Mouse (Mus musculus): Measurements from ENCODE around the gene Gm43064.
"Not testable (repeated sequence)": the region's sequence is repeated elsewhere in the genome, so short reads cannot be mapped to it uniquely, and the experiment has no call there.

The Gm43064 gene

DNA sequence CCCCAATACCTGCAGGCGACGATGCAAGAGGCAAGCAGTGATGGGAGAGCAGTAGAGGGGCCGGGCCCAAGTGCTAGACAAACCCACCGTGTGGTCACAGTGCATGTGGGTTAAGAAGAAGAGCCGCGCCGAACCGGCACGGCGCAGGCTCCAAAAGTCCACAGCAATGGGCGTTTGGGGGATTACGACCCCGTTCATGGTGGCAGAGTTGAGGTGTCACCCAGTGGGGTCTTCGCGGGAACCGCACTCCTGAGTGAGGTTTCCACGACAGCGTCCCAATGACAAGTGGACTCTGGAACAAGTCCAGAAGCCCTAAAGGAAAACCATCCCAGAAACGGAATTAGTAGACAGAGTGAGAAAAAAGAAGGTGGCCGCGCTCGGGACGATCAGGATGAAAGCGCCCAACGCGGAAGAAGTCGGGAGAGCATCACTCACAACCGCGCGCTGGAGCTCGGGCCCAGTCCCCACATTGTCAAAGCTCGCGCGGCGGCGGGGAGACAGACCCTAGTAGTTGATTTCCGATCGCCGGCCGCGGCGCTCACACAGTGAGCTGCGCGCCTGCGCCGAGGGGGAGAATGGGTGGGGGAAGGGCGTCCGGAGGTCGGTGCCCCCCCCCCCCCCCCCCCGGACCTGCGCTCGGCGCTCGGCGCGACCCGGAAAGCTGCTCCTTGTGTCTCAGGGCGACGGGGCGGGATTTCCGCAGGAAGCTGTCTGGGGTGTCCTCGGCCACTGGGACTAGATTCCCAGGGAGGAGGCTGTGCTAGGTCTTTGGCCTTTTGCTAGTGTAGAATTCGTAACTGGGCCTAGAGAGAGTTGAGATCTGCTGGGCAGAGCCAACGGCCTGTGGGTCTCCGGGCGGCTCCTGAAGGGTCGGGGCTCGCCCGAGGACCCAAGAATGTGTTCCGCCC lies at the start of gene Gm43064, which contains the start of the genes Dclre1b and Ap4b1:
Gene Gm43064, plus strand, starts transcription at position 683 of the 908 bp plus-strand sequence.
Gene Dclre1b, minus strand, starts transcription at position 554 of the 908 bp plus-strand sequence.
Gene Ap4b1, plus strand, starts transcription at position 630 of the 908 bp plus-strand sequence.
- peak; percentile 84 to 93 for DNase-seq (ENCODE audit: low spot score in 2 of 2)

DNA sequence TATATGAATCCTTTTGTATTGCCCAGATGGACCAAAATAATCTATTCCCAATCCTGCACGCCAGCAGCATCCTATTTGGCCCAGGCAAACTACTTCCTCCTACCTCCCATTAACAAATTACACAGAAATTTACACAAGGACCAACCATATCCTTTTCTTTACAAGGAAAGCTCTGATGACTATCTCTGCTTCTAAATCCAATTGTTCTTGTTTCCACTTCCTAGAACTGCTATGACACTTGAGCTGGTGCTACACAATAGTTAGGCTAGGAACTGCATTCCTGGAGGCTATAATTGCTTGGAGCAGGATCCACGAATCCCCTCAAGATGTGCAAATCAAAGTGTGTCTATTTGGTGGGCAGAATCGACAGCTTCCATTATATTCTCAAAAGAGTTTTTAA lies 42.6 kb upstream of the Gm43064 start:
- DNase-seq (ENCODE audit: low spot score in 2 of 2), result no peak

DNA sequence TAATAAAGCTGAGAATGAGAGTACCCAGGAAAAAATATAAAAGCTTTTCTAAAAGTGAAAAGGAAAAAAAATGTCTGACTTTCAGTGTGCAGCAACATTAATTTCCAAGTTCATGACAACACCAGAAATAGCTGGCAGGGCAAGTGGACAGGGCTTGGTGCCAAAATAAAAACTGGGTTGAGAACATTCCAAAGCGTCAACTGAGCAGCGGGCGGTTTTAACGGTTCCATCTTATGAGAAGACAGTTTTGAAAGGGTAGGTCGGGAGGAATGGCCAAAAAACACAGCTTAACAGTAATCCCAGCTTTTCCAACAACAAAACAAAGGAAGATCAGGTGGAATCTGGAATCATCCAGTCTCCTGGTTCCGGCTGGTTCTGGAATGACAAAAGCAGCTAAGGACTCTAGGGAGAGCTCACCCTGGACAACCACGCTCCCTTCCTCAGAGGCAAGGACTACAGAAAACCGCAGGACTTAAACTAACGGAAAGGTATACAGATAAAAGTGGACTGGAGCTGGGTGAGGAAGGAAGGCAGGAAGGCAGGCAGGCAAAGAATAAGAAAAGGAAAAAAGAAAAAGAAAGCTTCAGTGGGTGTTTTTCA lies 37.7 kb upstream of the Gm43064 start:
- no peak for DNase-seq (ENCODE audit: low spot score in 2 of 2)

DNA sequence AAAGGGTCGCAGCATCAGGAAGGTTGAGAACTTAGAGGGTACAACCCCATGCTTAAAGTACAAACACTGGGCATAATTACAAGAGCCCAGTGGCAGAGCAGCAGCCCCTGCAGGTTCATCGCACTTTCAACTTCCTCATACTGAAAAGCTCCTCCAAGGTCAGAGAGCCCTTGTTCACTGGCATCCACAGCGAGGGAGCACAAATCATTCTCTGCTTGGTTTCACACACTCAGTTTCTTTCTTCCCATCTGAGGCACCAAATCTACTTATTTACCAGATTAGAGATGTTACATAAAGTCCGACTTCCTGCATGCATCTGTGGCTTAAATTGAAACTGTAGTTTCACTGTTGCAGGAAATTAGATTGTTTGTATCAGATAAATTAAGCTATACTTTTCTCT lies 36.5 kb upstream of the Gm43064 start:
- no peak for DNase-seq (ENCODE audit: low spot score in 2 of 2)

DNA sequence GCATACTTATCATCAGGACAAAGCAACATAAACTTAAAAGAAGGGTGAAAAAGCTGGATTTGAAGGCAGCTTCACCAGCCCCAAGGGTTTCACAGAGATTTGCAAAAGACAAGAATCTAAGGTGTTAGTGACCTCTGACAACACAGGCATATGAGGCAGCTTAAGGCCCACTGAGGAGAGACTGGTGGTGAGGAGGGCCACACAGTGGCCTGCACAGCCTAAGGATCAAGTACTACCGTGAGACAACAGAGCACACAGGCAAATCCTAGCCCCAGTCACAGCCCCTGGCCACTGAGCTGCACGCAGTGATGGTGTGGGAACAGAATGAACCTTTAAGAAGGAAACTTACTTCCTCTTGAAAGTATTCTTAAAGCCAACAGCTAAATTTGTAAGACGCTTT lies 35.9 kb upstream of the Gm43064 start:
- no peak for DNase-seq (ENCODE audit: low spot score in 2 of 2)

DNA sequence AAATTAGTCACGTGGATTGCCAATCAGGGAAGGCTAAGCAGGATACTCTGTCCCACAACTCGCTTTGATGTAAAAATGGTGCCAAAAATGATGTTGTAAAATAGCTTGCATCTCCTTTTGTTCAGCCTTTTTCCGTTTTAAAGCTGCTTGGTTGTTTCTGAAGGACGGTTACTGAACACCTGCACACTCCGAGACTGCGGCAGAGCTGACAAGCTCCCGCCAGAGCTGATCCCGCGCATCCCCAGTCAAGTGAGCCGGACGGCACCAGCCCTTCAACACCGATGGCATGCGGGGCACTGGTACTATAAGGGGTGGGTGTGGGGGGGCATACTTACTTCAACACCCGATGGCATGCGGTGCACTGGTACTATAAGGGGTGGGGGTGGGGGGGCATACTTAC lies 35.4 kb upstream of the Gm43064 start:
- DNase-seq (ENCODE audit: low spot score in 2 of 2), result no peak

DNA sequence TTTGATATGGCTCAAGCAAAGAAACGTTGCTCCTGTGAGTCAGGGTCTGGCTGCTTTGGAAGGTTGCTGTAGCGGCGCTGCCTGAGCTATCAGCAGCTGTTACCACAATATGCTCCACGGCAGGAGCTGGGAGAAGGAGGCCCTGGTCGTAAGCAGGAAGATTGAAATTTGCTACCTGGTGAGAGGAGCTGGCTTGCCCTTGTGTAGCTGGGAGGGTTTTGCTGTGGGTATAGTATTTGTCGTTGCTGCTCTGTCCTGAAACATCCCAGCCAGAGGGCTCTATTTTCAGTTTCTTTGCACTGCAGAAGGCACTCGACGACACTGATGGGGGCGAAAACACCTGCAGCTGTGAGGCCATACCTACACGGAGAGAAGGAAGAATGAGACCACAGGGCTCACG lies 31.4 kb upstream of the Gm43064 start:
- no peak for DNase-seq (ENCODE audit: low spot score in 2 of 2)

DNA sequence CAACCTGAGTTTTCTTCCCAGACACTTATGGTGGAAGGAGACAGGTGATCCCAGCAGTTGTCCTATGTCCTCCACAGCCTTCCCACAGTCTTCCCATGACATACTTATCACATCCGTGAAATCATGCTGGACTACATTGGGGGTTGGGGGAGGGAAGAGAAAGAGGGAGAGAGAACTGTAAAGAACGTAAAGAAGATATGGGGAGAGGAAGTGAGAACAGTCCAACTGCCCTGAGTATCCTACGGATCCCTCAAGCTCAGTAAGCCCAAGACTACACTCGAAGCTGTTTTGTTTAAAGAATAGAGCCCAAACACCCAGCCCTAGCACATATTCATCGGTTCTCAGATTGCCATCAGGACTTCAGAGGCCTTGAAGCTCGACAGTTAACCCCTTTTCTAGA lies 30.7 kb upstream of the Gm43064 start:
- no peak for DNase-seq (ENCODE audit: low spot score in 2 of 2)

DNA sequence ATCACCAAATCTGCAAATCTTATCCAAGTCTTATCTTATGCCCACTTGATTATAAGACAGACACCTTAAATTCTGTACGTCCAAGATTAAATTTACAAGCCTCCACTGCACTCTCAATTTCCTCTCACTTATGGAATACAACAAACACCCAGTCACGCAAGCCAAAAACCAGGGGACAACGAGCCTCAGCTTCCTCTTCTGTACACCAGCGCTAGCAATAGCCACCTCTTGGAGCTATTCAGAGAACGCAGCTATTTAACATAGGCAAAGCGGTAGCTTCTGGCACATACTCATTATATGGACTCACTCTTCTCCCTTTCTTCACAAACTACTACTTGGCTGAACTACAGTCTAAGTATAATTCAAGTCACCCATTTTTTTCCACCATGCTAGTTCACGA lies 30.2 kb upstream of the Gm43064 start:
- DNase-seq (ENCODE audit: low spot score in 2 of 2), result no peak

DNA sequence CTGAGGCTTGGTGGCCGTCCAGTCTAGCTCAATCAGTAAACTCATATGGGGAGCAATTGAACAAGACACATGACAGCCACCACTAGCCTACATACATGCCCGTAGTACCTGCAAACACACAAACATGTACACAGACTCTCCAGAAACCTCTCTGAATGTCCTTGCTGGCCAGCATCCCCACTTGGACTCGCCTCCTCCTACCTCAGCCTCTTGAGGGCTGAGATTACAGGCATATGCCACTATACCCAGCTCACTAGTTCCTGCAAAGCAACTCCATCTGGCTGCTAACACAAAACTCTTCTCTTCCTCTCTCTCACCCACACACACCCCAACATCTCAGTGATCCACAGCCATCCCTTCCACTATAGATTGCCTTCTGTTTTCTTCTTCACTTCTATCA lies 29.1 kb upstream of the Gm43064 start:
- no peak for DNase-seq (ENCODE audit: low spot score in 2 of 2)

DNA sequence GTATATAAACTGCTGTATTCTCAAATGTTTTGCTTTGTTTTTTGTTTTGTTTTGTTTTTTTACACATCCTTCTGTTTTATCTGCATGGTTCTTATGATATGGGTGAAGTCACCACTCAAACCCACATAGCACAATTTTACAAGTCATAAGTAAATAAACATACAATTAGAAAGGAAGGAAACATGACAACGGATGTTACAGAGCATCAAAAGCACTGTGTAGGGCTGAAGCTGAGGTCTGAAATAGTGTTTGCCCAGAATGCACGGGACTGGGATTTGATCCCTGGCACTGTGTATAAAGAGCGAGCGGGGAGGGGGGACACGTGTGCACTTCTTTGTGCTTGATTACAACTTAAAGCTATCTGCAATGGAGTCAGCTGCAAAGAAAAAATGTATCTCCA lies 28.6 kb upstream of the Gm43064 start:
- DNase-seq (ENCODE audit: low spot score in 2 of 2), result no peak

DNA sequence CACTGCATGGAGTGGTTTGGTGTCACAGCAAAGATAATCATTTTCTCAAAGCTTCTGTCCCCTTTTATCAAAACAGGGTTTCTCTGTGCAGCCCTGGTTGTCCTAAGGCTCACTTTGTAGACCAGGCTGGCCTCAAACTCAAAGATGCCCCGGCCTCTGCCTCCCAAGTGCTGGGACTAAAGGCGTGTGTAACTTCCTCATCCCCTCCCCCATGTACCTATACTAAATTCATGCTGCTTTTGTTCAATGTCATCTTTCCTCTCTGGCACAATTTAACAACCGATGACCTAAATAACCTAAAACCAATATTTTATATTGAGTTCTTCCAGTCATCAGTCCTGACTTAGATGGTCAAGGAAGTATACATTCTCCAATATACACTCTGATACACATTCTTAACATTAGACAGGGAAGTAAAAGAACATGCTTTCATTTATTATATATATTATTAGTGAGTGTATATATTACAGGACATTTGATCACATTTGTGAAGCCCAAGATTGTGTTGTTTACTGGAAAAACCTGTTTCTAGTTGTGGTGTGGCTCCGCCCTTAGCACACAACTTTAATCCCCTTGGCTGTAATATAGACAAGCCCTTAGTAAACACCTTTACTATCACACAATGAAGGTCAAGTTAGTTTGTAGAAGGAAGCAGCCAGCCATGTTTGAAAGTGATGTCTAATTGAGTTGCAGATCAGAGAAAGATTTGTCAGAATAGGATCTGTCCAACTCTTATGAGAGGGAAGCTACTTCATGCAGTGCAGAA lies 26.3 kb upstream of the Gm43064 start:
- DNase-seq (ENCODE audit: low spot score in 2 of 2), result no peak

DNA sequence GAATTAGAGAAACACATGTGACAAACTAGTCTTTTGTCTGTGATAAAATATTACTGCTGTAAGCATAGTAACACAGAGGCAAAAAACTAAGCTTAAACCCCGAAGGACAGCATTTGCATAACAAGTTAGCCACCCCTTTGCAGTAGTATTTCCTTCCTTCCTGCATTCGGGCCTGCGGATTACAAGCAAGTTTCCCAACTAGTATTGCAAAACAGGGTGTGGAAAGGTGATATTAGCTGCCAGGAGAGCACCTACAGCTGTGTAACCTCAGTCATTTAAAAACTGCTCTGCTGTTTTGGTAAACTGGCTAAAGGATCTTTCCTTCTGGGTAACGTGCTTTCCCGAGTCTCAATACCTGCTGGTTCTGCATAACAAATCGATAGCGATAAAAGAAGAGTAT lies 22.1 kb upstream of the Gm43064 start:
- no peak for DNase-seq (ENCODE audit: low spot score in 2 of 2)

DNA sequence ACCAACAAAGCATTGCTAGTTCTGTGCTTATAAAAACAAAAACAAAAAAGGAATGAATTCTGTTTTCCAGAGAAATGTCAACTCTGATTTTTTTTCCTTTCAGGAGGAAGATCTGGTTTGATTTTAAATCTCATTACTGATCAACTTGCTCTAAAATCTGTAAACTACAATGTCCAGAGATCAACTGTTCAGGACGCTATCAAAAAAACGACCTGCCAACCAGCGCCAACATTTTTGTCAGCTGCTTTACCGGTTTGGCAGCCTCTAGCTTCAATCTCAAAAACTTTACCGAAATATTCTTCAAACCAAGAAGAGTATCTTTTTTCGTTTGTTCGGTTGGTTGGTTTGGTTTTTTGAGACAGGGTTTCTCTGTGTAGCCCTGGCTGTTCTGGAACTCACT lies 20.3 kb upstream of the Gm43064 start:
- DNase-seq (ENCODE audit: low spot score in 2 of 2), result no peak

DNA sequence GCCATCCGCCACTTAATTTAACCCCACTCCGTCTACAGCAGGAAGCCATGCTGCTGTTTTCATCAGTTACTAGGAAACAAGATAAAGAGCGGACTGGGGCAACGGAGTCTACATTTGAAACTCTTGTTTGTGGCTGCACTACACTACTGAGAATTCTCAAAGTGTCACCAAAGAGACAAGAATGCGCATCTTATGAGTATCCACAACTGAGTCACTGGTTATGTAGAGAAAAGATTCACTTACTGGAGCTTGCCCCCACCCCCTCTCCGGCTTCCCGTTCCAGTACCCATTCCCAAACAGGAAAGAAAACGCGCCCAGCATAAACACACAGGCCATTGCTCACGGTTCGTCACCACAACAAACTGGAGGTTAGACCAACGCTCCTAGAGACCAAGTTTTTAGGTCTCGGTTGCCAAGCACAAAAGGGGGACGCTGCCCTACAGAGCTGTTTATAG lies 19.5 kb upstream of the Gm43064 start:
- DNase-seq (ENCODE audit: low spot score in 2 of 2), result peak; percentile 51 to 71

DNA sequence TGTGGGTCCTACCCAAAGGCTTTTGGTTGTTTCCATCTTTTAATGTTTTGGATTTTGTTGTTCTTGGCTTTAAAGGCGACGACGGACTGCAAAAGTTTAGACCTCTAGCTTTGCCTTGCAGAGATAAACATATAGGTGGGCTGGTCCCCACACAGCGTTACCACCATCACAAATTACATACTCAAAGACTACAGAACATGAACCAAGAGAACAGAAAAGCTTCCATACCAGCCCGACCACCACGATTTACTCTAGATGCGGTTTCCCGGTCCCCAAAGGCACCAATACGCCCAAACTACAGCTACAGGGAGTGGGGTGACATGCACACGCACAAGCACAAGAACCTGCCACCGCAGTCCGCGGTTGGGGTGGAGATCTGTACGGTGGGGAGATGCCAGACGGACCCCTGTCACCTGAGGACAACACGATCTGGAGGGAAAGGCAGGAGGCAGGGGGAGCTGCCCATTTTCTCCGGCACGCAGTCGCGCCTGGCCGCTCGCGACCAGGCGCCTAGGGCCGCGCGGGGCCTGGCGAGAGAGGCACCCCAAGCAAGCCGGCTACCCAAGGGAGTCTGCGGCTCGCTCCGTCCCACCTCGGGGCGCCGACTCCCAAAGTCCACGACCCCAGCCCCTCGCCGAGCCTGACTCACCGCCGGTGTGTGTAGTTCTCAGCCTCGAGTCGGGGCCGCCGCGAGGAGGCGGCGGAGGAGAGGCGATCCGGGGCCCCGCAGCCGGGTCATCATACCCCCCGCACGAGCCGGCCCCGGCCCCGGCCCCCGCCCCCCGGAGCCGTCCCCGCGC lies 18.8 kb upstream of the Gm43064 start:
- DNase-seq (ENCODE audit: low spot score in 2 of 2), result peak; percentile 65 to 76

DNA sequence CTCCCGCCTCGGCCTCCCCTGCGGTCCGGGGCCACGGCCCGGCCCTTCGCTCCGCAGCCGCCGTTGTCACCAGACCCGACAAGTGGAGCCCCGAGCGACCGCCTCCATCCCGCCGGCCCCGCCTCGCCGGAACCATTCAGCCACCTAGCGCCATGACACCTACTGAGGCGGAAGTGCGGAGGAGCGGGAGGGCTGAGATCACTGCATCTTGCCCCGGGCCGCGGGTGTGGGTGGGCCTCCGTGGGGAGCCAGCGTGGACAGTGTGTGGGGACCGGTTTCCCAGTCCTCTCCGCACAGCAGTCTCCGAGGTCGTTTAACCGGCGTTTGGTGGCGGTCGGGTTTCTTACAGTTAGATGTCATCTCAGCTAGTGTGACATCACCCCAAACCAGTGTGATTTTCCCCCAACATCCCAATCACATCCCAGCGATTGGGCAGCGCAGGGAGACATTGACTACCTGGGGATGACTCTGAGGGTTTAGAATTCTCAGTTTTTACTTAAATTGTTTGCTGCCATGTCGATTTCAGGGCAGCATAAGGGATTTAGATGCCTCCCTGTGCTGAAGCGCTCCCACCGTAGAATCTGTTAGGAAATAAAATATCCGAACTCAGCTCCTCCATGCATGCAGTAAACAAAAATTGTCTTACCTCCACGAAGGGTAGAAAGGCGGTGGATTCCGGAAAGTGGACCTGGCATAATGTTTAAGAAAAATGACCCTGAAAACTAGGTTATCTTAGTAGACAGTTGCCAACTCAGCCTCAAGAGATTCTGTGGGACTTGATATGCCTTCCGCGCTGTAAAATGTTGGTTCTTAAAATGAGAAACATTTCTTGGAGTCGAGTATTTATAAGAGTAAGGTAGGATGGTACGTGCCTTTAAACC lies 17.9 kb upstream of the Gm43064 start, which contains the start of gene Hipk1:
Gene Hipk1, minus strand, starts transcription at position 334 of the 881 bp plus-strand sequence.
- peak; percentile 91 to 95 for DNase-seq (ENCODE audit: low spot score in 2 of 2)

DNA sequence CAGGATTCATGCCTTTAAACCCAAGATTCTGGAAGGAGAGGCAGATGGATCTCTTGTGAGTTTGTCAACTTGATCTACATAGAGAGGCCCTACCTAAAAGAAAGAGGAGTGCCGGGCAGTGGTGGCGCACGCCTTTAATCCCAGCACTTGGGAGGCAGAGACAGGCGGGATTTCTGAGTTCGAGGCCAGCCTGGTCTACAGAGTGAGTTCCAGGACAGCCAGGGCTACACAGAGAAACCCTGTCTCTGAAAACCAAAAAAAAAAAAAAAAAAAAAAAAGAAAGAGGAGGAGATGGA lies 17.3 kb upstream of the Gm43064 start:
- not testable (repeated sequence) for DNase-seq (ENCODE audit: low spot score in 2 of 2)

DNA sequence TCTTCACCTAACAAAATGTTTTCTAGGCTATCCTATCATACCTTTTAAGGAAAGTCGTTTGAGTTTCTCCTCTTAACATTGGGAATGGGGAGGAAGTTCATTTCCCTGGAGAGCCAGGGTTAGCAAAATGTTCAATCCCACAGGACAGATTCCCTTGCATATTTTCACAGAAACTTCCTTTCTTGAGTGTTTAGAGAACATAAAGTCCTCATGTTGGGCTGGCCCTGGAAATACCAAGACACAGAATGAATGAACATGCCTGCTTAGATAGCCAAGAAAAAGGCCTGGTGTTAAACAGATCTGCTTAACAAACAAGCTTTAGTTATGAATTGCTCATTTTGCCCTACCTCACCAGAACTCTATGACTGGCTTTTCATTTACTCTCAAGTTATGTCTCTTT lies 16.8 kb upstream of the Gm43064 start:
- no peak for DNase-seq (ENCODE audit: low spot score in 2 of 2)

DNA sequence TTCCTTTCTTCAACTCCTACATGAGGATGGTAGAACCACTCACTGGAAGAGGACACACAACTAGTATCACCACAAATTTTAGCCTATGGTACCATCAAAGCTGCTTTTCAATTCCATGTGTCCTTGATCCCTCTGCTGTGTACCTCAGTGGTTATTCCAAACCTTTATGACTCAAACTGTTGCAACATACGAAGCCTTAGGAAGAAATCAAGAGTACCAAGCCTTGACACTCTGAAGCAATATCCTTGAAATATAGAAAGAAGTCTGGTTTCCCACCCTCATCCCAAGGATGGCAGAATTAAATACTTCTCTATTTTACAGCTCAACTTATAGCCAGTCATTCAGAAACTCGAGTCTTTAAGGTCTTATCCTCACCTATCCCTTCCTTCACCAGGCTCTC lies 13.0 kb upstream of the Gm43064 start:
- no peak for DNase-seq (ENCODE audit: low spot score in 2 of 2)

DNA sequence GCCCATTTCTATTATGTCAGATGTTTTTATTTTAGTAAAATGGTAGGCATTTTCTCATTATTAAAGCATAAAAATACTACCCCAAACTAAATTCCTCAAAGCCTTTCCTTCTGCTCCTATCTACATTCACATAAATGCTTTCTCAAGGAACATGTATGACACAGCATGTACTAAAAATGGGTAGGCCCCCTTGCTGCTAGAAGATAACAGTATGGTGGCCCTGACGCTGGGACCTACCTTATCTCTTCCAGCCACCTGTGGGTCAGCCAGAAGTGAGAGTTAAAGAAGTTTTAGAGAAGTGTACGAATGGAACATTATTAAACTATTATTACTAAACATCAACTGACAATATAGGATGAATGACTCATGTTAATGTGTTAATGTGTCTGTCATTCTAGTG lies 9.9 kb upstream of the Gm43064 start:
- DNase-seq (ENCODE audit: low spot score in 2 of 2), result peak in 1 of 2 experiments; percentile 71

All from spleen, postnatal 10 days (tissue).